Mouse (Mus musculus) embryo, embryonic 9.5 days (tissue): ENCODE data around the gene Sult2b1.
A peak's percentile ranks its signal among the peaks of the same experiment; 100 is the strongest.

Experiments
- DNase-seq: peaks from one replicate; pipeline ENCODE4 v3.0.0-alpha.2; 2017; ENCODE audit errors: extremely low spot score

The Sult2b1 gene

GRCm38 (mm10) chr7:45725151-45725550 is 59.3 kb downstream of the Sult2b1 start:
- no peak for DNase-seq

DNA sequence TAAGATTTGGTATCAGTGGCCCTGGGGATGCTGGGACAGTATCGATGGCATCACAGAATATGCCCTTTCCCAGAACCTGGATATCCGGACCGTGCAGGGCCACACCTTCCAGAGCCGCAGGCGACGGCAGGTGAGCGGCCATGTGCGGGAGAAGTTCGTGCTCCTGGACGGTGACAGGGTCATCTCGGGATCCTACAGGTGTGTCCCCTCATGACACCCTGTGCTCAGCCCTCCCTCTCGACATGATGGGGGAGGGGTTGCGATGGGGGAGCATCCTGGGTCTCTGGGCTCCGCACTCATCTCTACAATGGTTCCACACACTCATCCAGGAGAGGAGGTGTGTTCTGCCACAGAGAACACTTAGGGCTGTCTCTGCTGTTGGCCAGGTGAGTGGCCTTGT is 60.7 kb downstream of the Sult2b1 start:
- no peak for DNase-seq

GRCm38 (mm10) chr7:45723301-45723700 is 61.2 kb downstream of the Sult2b1 start:
- DNase-seq = no peak

GRCm38 (mm10) chr7:45722348-45722713 is 62.1 kb downstream of the Sult2b1 start:
- no peak for DNase-seq

DNA sequence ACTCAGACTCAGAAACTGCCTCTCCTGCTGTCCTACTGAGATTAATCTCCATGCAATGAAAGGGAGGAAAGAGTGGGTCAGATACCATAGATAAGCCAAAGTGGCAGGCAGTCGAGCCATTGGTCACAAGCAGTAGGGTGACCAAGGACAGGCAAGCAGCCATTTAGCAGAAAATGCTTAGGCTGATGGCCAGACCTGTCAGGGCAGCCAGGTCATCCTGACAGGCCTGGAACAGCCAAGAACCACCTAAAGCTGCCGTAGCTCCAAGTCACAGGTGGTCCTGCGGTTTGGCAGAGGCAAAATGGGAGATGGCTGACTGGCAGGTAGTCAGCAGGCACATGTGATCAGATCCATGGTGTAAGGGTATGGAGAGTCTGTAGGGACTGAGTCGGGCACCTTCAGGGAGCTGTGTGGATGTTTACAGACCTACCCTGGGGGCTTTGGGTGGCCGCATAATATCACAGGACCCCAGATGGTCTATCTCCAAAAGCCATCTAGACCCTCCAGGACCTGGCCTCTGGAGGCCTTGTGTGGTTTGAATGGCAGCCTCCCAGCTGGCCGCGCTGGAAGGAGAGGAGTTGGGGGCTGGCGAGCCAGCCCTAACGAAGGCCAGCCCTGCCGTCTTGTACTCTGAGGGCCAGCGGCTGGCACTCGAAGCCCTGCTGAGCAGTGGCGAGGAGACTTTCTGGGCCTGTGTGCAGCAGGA is 62.7 kb downstream of the Sult2b1 start:
- DNase-seq = no peak

- no peak for DNase-seq
These were observed 63.3 kb downstream of the Sult2b1 start for GRCm38 (mm10) chr7:45721234-45721571.

DNA sequence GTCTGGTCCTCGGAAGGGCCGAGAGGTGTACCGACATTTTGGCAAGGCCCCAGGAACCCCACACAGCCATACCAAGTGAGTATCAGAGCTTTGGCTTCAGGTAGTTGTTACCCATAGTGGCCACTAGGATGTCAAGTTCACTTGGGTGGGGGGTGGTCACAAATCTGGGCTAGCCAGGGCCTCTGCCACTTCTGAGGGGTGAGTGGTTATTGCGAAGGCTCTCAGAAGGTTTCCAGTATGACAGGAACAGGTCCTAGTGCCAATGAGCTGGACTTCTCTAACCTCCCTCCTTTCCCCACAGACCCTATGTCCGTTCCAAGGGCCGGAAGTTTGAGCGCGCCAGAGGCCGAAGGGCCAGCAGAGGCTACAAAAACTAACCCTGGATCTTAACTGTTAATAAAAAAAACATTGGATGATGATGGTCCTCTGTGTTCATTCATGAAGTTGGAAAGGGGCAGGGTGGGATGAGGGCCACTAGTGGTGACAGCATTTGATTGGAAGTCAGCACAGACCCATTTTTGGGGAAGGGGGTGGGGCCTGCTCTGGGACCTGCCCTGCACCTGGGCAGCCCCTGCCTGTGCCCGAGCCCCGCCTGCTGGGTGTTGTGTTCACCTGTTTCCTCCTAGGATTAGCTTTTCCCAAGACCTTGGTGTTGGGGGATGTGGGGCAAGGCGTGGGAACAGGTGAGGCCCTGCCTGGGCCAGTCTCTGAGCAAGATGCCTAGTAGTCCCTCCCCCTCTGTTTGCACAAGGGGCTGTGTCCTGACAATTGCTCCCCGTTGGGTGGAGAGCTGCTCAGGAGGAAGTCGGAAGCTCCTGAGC is 63.8 kb downstream of the Sult2b1 start, which contains the start of gene Fam83e:
Gene Fam83e (plus strand): TSS at position 800 of the 821 bp plus-strand sequence.
- DNase-seq = no peak

GRCm38 (mm10) chr7:45719738-45720412 is 64.6 kb downstream of the Sult2b1 start:
- DNase-seq = no peak

GRCm38 (mm10) chr7:45719180-45719579 is 65.3 kb downstream of the Sult2b1 start:
- DNase-seq = no peak

- DNase-seq = no peak
These were observed 66.1 kb downstream of the Sult2b1 start for GRCm38 (mm10) chr7:45718331-45718730.

GRCm38 (mm10) chr7:45717918-45718297 is 66.6 kb downstream of the Sult2b1 start, which contains the start of gene Sphk2:
TSS of gene Sphk2 (minus strand) at chr7:45718002.
- DNase-seq = peak; percentile 98

- DNase-seq = no peak
These were observed 67.2 kb downstream of the Sult2b1 start for GRCm38 (mm10) chr7:45716952-45717917.

DNA sequence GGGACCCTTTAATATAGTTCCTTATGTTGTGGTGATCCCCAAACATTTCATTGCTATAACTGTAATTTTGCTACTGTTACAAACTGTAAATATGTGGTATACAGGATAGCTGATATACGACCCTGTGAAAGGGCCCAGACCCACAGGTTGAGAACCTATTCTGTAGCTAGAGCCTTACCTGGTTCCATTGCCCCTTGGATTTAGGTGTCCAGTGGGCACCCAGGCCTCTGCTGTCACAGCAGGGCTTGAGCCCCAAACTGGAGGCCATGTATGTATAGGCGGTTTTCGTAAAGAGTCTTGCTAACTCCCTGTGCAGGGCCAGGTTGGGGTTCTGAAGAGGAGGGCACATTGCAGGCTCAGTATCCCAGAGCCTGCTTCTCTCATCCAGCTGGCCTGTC is 68.0 kb downstream of the Sult2b1 start:
- no peak for DNase-seq

GRCm38 (mm10) chr7:45715741-45716459 is 68.6 kb downstream of the Sult2b1 start:
- no peak for DNase-seq

DNA sequence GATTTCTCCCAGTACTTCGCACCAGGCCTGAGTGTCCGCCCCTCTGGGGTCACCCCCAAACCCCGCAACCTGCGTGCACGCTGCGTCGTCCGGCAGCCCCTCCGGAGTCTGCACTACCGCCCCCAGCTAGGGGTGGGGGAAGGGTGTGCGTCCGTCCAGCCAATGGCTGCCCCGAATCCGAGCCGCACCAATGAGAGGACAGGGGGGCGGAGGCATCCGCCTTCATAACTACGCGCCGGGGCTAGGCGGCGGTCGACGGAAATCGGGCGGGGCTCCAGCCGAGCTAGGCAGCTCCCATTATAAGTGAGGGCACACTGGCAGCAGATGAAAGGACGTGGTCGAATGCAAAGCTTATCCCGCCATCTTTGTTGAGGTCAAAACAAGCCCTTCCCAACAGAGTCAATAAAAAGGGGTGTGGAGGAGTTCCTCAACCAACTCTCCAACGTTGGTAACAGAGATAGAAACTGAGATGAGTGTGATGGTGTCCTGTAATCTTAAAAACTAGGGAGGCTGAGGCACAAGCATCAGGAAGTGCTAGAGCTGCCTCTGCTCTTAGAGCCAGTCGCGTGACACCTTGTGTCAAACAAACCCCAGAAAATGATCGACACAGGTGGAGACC is 69.3 kb downstream of the Sult2b1 start, which contains the start of gene Rpl18:
Gene Rpl18 (plus strand): TSS at position 368 of the 619 bp plus-strand sequence.
- DNase-seq = peak; percentile 94

DNA sequence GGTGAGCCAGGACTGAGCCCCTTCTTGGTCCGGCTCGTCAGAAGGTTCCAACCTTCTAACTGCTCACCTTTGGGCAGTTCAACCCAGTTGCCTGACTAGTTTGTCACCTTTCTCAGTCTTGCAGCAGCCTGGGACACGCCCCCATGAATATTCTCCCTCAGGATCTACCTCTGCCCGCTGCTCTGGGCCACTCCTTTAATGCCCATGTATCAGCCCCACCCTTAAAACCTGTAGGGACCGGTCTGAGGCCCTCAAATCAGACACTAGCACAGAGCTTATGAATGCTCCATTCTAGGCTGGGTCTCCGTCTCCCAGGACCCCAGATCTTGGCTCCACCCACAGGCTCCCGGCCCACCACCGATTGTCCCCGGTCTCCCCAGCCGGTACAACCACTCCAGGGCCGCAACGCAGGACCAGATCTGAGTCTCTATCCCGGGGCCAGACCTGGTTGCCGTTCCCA is 69.8 kb downstream of the Sult2b1 start:
- DNase-seq = no peak

GRCm38 (mm10) chr7:45713881-45714520 is 70.5 kb downstream of the Sult2b1 start:
- no peak for DNase-seq

GRCm38 (mm10) chr7:45713396-45713795 is 71.1 kb downstream of the Sult2b1 start:
- no peak for DNase-seq

DNA sequence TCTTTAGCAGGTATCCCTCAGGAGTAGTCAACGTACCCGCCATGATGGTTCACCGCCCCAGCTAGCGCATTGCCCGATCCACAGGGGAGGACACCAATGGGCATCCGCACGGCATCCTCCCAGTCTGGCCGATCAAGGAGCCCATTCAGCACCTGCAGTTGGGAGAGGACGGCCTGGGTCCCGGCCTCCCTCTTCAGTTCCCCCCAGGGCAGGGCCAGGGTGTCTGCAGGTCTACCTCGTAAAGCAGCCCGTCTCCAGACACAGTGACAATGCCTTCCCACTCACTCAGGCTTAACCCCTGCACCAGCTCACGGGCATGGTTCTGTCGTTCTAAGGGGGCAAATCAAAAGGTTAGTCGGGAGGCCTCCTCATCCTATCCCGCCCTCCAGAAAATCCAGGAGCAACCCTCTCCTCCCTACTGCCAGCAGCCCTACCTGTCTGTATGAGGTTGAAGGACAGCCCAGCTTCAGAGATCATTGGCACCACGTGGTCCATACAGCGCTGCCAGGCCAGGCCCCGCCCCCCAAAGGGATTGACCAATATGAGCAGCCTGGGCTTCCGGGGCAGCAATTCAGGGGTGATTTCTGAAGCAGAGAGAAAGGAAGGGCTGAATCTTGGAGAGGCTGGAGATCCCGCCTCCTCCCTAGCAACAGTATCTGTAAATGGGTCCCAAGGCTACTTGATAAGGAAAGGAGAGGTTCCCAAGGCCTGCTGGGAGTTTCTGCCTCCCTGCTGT is 72.3 kb downstream of the Sult2b1 start:
- DNase-seq = no peak
